Mouse (Mus musculus): ENCODE data around the gene Dntt. TPM values are rescaled to one million over a fixed set of nuclear protein-coding genes. Genes with fewer than 3 reads are reported as not detected.

The Dntt gene
- total and polyA plus RNA-seq, 3 experiments = 0.12 TPM; not detected in 2

- H3K27me3 ChIP-seq (ENCODE audit: control insufficient read depth, insufficient read depth, low read length) = no peaks in the 10 kb centered on the region
These were observed 37.4 kb upstream of the Dntt start for GRCm38 (mm10) chr19:40991626-40992025.

GRCm38 (mm10) chr19:40992096-40992495, 37.0 kb upstream of the Dntt start:
- no peak overlapping the region for H3K4me3 ChIP-seq
- no peak for DNase-seq
- intact Hi-C loops (cut with DNase I) = no loop called here
- H3K27ac ChIP-seq = no peak overlapping the region
- no peaks in the 10 kb centered on the region for H3K79me2 ChIP-seq (replicated peaks; ENCODE audit: control insufficient read depth, insufficient read depth, low read length)
- H3K27me3 ChIP-seq (ENCODE audit: control insufficient read depth, insufficient read depth, low read length) = no peaks in the 10 kb centered on the region
- H3K9ac ChIP-seq (ENCODE audit: low read depth, low read length) = no peak overlapping the region
- WGBS = 92% methylated on average over 11 of the region's 11 CpGs
- TF ChIP-seq EP300 (IDR thresholded peaks at IDR 0.05; ENCODE audit: insufficient read depth, low read depth, low read length) = no peak
- no peak for TF ChIP-seq POLR2A (IDR thresholded peaks at IDR 0.05; ENCODE audit: insufficient read depth, low read depth, low read length)
- TF ChIP-seq CTCF (IDR thresholded peaks at IDR 0.05) = no peak
- H3K4me1 ChIP-seq (ENCODE audit: control insufficient read depth, insufficient read depth, low read length) = no peaks in the 10 kb centered on the region; the same call in 1 of the 2 replicates
- no peaks in the 10 kb centered on the region for H3K36me3 ChIP-seq (ENCODE audit: control insufficient read depth, insufficient read depth, low read length)

More at GRCm38 (mm10) chr19:40991626-40992025, 37.4 kb upstream of the Dntt start:
- TF ChIP-seq POLR2A (IDR thresholded peaks at IDR 0.05; ENCODE audit: insufficient read depth, low read depth, low read length) = no peak
- no peak for TF ChIP-seq EP300 (IDR thresholded peaks at IDR 0.05; ENCODE audit: insufficient read depth, low read depth, low read length)
- no peak for TF ChIP-seq CTCF (IDR thresholded peaks at IDR 0.05)
- H3K27ac ChIP-seq = no peak overlapping the region
- H3K36me3 ChIP-seq (ENCODE audit: control insufficient read depth, insufficient read depth, low read length) = no peaks in the 10 kb centered on the region
- DNase-seq = no peak
- H3K79me2 ChIP-seq (replicated peaks; ENCODE audit: control insufficient read depth, insufficient read depth, low read length) = no peaks in the 10 kb centered on the region
- intact Hi-C loops (cut with DNase I) = no loop called here
- WGBS = 72% methylated on average over 7 of the region's 7 CpGs
- H3K4me1 ChIP-seq (ENCODE audit: control insufficient read depth, insufficient read depth, low read length) = no peaks in the 10 kb centered on the region; the same call in 1 of the 2 replicates
- H3K9ac ChIP-seq (ENCODE audit: low read depth, low read length) = no peak overlapping the region
- H3K4me3 ChIP-seq = no peak overlapping the region

- no peaks in the 10 kb centered on the region; the same call in 1 of the 2 replicates for H3K4me1 ChIP-seq (ENCODE audit: control insufficient read depth, insufficient read depth, low read length)
- no peak overlapping the region for H3K9ac ChIP-seq (ENCODE audit: low read depth, low read length)
- no peaks in the 10 kb centered on the region for H3K27me3 ChIP-seq (ENCODE audit: control insufficient read depth, insufficient read depth, low read length)
- no peak overlapping the region; the same call in 1 of the 2 replicates for H3K27ac ChIP-seq
- no peak for DNase-seq
- no peaks in the 10 kb centered on the region for H3K79me2 ChIP-seq (replicated peaks; ENCODE audit: control insufficient read depth, insufficient read depth, low read length)
- no peaks in the 10 kb centered on the region for H3K36me3 ChIP-seq (ENCODE audit: control insufficient read depth, insufficient read depth, low read length)
- intact Hi-C loops (cut with DNase I) = no loop called here
- TF ChIP-seq POLR2A (IDR thresholded peaks at IDR 0.05; ENCODE audit: insufficient read depth, low read depth, low read length) (no peak), CTCF (IDR thresholded peaks at IDR 0.05) (no peak), EP300 (IDR thresholded peaks at IDR 0.05; ENCODE audit: insufficient read depth, low read depth, low read length) (no peak)
- WGBS = 72% methylated on average over 8 of the region's 8 CpGs
- no peak overlapping the region for H3K4me3 ChIP-seq
These were observed 36.5 kb upstream of the Dntt start for GRCm38 (mm10) chr19:40992517-40993044.

- no peaks in the 10 kb centered on the region; the same call in 1 of the 2 replicates for H3K4me1 ChIP-seq (ENCODE audit: control insufficient read depth, insufficient read depth, low read length)
- no peak for DNase-seq
- H3K36me3 ChIP-seq (ENCODE audit: control insufficient read depth, insufficient read depth, low read length) = no peaks in the 10 kb centered on the region
- H3K27ac ChIP-seq = no peak overlapping the region
- H3K4me3 ChIP-seq = no peak overlapping the region
- no peaks in the 10 kb centered on the region for H3K79me2 ChIP-seq (replicated peaks; ENCODE audit: control insufficient read depth, insufficient read depth, low read length)
- H3K9ac ChIP-seq (ENCODE audit: low read depth, low read length) = no peak overlapping the region
- 74% methylated on average over 5 of the region's 5 CpGs for WGBS
- no peaks in the 10 kb centered on the region for H3K27me3 ChIP-seq (ENCODE audit: control insufficient read depth, insufficient read depth, low read length)
- TF ChIP-seq POLR2A (IDR thresholded peaks at IDR 0.05; ENCODE audit: insufficient read depth, low read depth, low read length) (no peak), CTCF (IDR thresholded peaks at IDR 0.05) (no peak), EP300 (IDR thresholded peaks at IDR 0.05; ENCODE audit: insufficient read depth, low read depth, low read length) (no peak)
- intact Hi-C loops (cut with DNase I) = no loop called here
These were observed 35.7 kb upstream of the Dntt start for GRCm38 (mm10) chr19:40993356-40993755.

GRCm38 (mm10) chr19:40994057-40994585, 35.0 kb upstream of the Dntt start, which contains the start of gene Blnk:
Gene Blnk (minus strand): TSS chr19:40994535.
- H3K27ac ChIP-seq = peak within 1 kb of the TSS; percentile 29; the same call in 1 of the 2 replicates
- no peaks in the 10 kb centered on the region for H3K27me3 ChIP-seq (ENCODE audit: control insufficient read depth, insufficient read depth, low read length)
- H3K36me3 ChIP-seq (ENCODE audit: control insufficient read depth, insufficient read depth, low read length) = no peaks in the 10 kb centered on the region
- WGBS = 39% methylated on average over 8 of the region's 8 CpGs
- no peak for TF ChIP-seq EP300 (IDR thresholded peaks at IDR 0.05; ENCODE audit: insufficient read depth, low read depth, low read length)
- peak; percentile 54; the same call in 1 of the 2 replicates for TF ChIP-seq POLR2A (IDR thresholded peaks at IDR 0.05; ENCODE audit: insufficient read depth, low read depth, low read length)
- intact Hi-C loops (cut with DNase I) = no loop called here
- DNase-seq = peak; percentile 72 to 86
- H3K4me1 ChIP-seq (ENCODE audit: control insufficient read depth, insufficient read depth, low read length) = no peaks in the 10 kb centered on the region; the same call in 1 of the 2 replicates
- H3K4me3 ChIP-seq = no peak within 1 kb of the TSS
- no peak within 1 kb of the TSS for H3K9ac ChIP-seq (ENCODE audit: low read depth, low read length)
- no peaks in the 10 kb centered on the region for H3K79me2 ChIP-seq (replicated peaks; ENCODE audit: control insufficient read depth, insufficient read depth, low read length)

- no peaks in the 10 kb centered on the region; the same call in 1 of the 2 replicates for H3K4me1 ChIP-seq (ENCODE audit: control insufficient read depth, insufficient read depth, low read length)
- DNase-seq = no peak
- 55% methylated on average over 7 of the region's 7 CpGs for WGBS
- no peak overlapping the region for H3K27ac ChIP-seq
- TF ChIP-seq POLR2A (IDR thresholded peaks at IDR 0.05; ENCODE audit: insufficient read depth, low read depth, low read length) (no peak), EP300 (IDR thresholded peaks at IDR 0.05; ENCODE audit: insufficient read depth, low read depth, low read length) (no peak), CTCF (IDR thresholded peaks at IDR 0.05) (no peak)
- no peaks in the 10 kb centered on the region for H3K79me2 ChIP-seq (replicated peaks; ENCODE audit: control insufficient read depth, insufficient read depth, low read length)
- intact Hi-C loops (cut with DNase I) = no loop called here
- no peaks in the 10 kb centered on the region for H3K27me3 ChIP-seq (ENCODE audit: control insufficient read depth, insufficient read depth, low read length)
- H3K36me3 ChIP-seq (ENCODE audit: control insufficient read depth, insufficient read depth, low read length) = no peaks in the 10 kb centered on the region
- no peak overlapping the region for H3K9ac ChIP-seq (ENCODE audit: low read depth, low read length)
- H3K4me3 ChIP-seq = no peak overlapping the region
These were observed 34.2 kb upstream of the Dntt start for GRCm38 (mm10) chr19:40994911-40995310.
